ENCODE assay signal across 10 mouse cellular contexts in genomic region chr7:137246213-137246872, GRCm38 (mm10).
DNase-seq lines count a peak whose midpoint lies in the region; ATAC-seq lines count a peak whose summit lies in the region.
"Had no signal": no experiment of that assay in that cellular context is flagged by ENCODE, and none has a peak within 500 bp of the region (broad histone marks: within the 10 kb centered on the region; RNA-seq: fewer than 3 reads in every experiment).

No protein-coding gene starts in this region.

- 41% methylated on average over 11 of the region's 11 CpGs for WGBS in midbrain, embryonic 10.5 days
- 23% methylated on average over 11 of the region's 11 CpGs for WGBS in midbrain, embryonic 16.5 days
- WGBS in midbrain, embryonic 15.5 days: 23% methylated on average over 11 of the region's 11 CpGs

- DNase-seq in midbrain, embryonic 10.5 days (ENCODE audit: low spot score): peak; percentile 81
- peak; percentile 59 to 67 for DNase-seq in adrenal gland, adult 18-20 months (ENCODE audit: low spot score in 2 of 2)
- DNase-seq in embryo, embryonic 11 days: peak; percentile 79
- peak; percentile 16 for DNase-seq in heart, postnatal 25 days (ENCODE audit: low spot score)
- DNase-seq in left cerebral cortex, postnatal 25 days (ENCODE audit: low spot score in 2 of 2): peak; percentile 16 to 28
- DNase-seq in thymus, postnatal 14 days: peak; percentile 66

- H3K27me3 ChIP-seq in midbrain, embryonic 10.5 days (ENCODE audit: low read depth, poor library complexity, severe bottlenecking): peaks cover 68% of the 10 kb centered on the region
- H3K27me3 ChIP-seq in midbrain, embryonic 16.5 days (ENCODE audit: control insufficient read depth, insufficient read depth, low read depth, low read length): no peaks in the 10 kb centered on the region
- no peaks in the 10 kb centered on the region for H3K27me3 ChIP-seq in midbrain, embryonic 15.5 days (replicated peaks)

- no peaks in the 10 kb centered on the region for H3K9me3 ChIP-seq in midbrain, embryonic 10.5 days (replicated peaks)
- no peaks in the 10 kb centered on the region for H3K9me3 ChIP-seq in midbrain, embryonic 16.5 days (replicated peaks; ENCODE audit: control insufficient read depth, low read length, poor library complexity, severe bottlenecking)
- H3K9me3 ChIP-seq in midbrain, embryonic 15.5 days: no peaks in the 10 kb centered on the region
- H3K9me3 ChIP-seq: megakaryocyte, embryonic 14.5 days had no signal

- intact Hi-C loops in heart, postnatal 25 days (cut with DNase I): loop anchor here (1.0 to 5.0 kb wide), 2 partner anchors 73 to 759 kb away; no protein-coding TSS in a partner anchor
- intact Hi-C loops in left cerebral cortex, postnatal 25 days (cut with DNase I): loop anchor here (5.0 to 10.0 kb wide), 2 partner anchors 71 to 762 kb away; no protein-coding TSS in a partner anchor

- no peak overlapping the region for H3K4me3 ChIP-seq in midbrain, embryonic 10.5 days
- H3K4me3 ChIP-seq in midbrain, embryonic 16.5 days (ENCODE audit: low read depth, low read length): no peak overlapping the region
- H3K4me3 ChIP-seq in midbrain, embryonic 15.5 days: no peak overlapping the region
- H3K4me3 ChIP-seq: erythroblast, embryonic 14.5 days; megakaryocyte, embryonic 14.5 days had no signal

- H3K36me3 ChIP-seq in midbrain, embryonic 10.5 days: no peaks in the 10 kb centered on the region
- no peaks in the 10 kb centered on the region for H3K36me3 ChIP-seq in midbrain, embryonic 16.5 days (ENCODE audit: control insufficient read depth, insufficient read depth, low read length)
- H3K36me3 ChIP-seq in midbrain, embryonic 15.5 days (replicated peaks): no peaks in the 10 kb centered on the region

- H3K9ac ChIP-seq in midbrain, embryonic 16.5 days (ENCODE audit: low read depth, low read length): no peak overlapping the region
- no peak overlapping the region for H3K9ac ChIP-seq in midbrain, embryonic 15.5 days

- no peak overlapping the region for H3K4me2 ChIP-seq in midbrain, embryonic 16.5 days (ENCODE audit: low read length)
- H3K4me2 ChIP-seq in midbrain, embryonic 15.5 days: no peak overlapping the region

- no peak for ATAC-seq in midbrain, embryonic 16.5 days
- ATAC-seq in midbrain, embryonic 15.5 days (replicated peaks): no peak

- no peak overlapping the region for H3K27ac ChIP-seq in midbrain, embryonic 10.5 days (replicated peaks)
- no peak overlapping the region for H3K27ac ChIP-seq in midbrain, embryonic 16.5 days (ENCODE audit: low read length)
- H3K27ac ChIP-seq in midbrain, embryonic 15.5 days: 0 out of 2 replicates have a peak overlapping the region, but pooled peaks have one; percentile 18

- peaks cover 71% of the 10 kb centered on the region for H3K4me1 ChIP-seq in midbrain, embryonic 10.5 days
- peaks cover 58% of the 10 kb centered on the region for H3K4me1 ChIP-seq in midbrain, embryonic 16.5 days (ENCODE audit: control insufficient read depth, insufficient read depth, low read length)
- peaks cover 89% of the 10 kb centered on the region for H3K4me1 ChIP-seq in midbrain, embryonic 15.5 days
- H3K4me1 ChIP-seq: megakaryocyte, embryonic 14.5 days had no signal

Comparison
In these comparisons a context has a peak if more than half of its experiments do, and no peak if none do; other contexts are left out.
1. DNase-seq: peak in every context shown above with its lines; median percentile 81 in midbrain, embryonic 10.5 days; 79 in embryo, embryonic 11 days; 66 in thymus, postnatal 14 days; 63 in adrenal gland, adult 18-20 months; 22 in left cerebral cortex, postnatal 25 days; 16 in heart, postnatal 25 days.